Mouse (Mus musculus) forebrain, embryonic 10.5 days (tissue): ENCODE results near the gene Kif28. TPM values are rescaled to one million over a fixed set of nuclear protein-coding genes. Genes with fewer than 3 reads are reported as not detected.
"Not testable (repeated sequence)": the region's sequence is repeated elsewhere in the genome, so short reads cannot be mapped to it uniquely, and the experiment has no call there.

ENCODE experiments used
- DNase-seq: peaks from one replicate; pipeline ENCODE4 v3.0.0-alpha.2; 2017; ENCODE audit warnings: low spot score; ENCODE audit errors: extremely low spot score
- H3K27ac ChIP-seq: fragments of 300-500 bp; sonication (generic); 2 replicates; pipeline ENCODE4 v1.5.1; 2016; ENCODE audit warnings: mild to moderate bottlenecking
- H3K27me3 ChIP-seq: fragments of 300-500 bp; sonication (generic); 2 replicates; pipeline ENCODE4 v1.6.1; 2016; ENCODE audit warnings: mild to moderate bottlenecking; ENCODE audit not compliant: poor library complexity, severe bottlenecking
- H3K36me3 ChIP-seq: fragments of 300-500 bp; sonication (generic); replicated peaks from 2 replicates; pipeline ENCODE4 v1.6.1; 2016; ENCODE audit warnings: mild to moderate bottlenecking, moderate library complexity
- H3K4me1 ChIP-seq: fragments of 300-500 bp; sonication (generic); 2 replicates; pipeline ENCODE4 v1.6.1; 2016
- H3K4me3 ChIP-seq: fragments of 300-500 bp; sonication (generic); 2 replicates; pipeline ENCODE4 v1.5.1; 2016; ENCODE audit warnings: mild to moderate bottlenecking, moderate library complexity
- H3K9me3 ChIP-seq: fragments of 300-500 bp; sonication (generic); 2 replicates; pipeline ENCODE4 v1.6.1; 2016; ENCODE audit warnings: mild to moderate bottlenecking, moderate library complexity
- WGBS: fragments of 180-500 bp; shearing (Covaris S2); methylation state at CpG from one replicate; pipeline ENCODE4 v1.1.7; 2016; 5-methylcytosine and 5-hydroxymethylcytosine counted together
- polyA plus RNA-seq: library from polyadenylated mRNA; unstranded; fragments of >200 nt; fragmentation: Nextera tagmentation; extraction: Ambion mirVana; gene quantifications from 2 replicates; pipeline ENCODE4 v1.2.1, GENCODE M21; 2016

Kif28 gene
- polyA plus RNA-seq, 1 experiment from 2014 or later, result not detected

- H3K27ac ChIP-seq, result no peak overlapping the region
- WGBS, result 94% methylated on average over 3 of the region's 3 CpGs
Observed at GRCm38 (mm10) chr1:179731391-179731790, 13.7 kb downstream of the Kif28 start.

GRCm38 (mm10) chr1:179728661-179729060 is 16.4 kb downstream of the Kif28 start:
- no peak for DNase-seq
- no peak overlapping the region for H3K27ac ChIP-seq
- H3K4me3 ChIP-seq, result no peak overlapping the region
- no peaks in the 10 kb centered on the region for H3K36me3 ChIP-seq
- H3K9me3 ChIP-seq, result peaks cover 5% of the 10 kb centered on the region; the same call in 1 of the 2 replicates
- H3K27me3 ChIP-seq, result no peaks in the 10 kb centered on the region
- WGBS, result 87% methylated on average over 10 of the region's 10 CpGs
- no peaks in the 10 kb centered on the region for H3K4me1 ChIP-seq

More at GRCm38 (mm10) chr1:179731391-179731790, 13.7 kb downstream of the Kif28 start:
- H3K4me1 ChIP-seq, result no peaks in the 10 kb centered on the region
- no peaks in the 10 kb centered on the region for H3K27me3 ChIP-seq
- no peaks in the 10 kb centered on the region for H3K36me3 ChIP-seq
- peaks cover 5% of the 10 kb centered on the region; the same call in 1 of the 2 replicates for H3K9me3 ChIP-seq
- no peak for DNase-seq
- H3K4me3 ChIP-seq, result no peak overlapping the region

- DNase-seq, result no peak
- Histone ChIP-seq H3K27me3 (no peaks in the 10 kb centered on the region), H3K4me1 (no peaks in the 10 kb centered on the region), H3K27ac (no peak overlapping the region), H3K9me3 (no peaks in the 10 kb centered on the region; the same call in 1 of the 2 replicates), H3K4me3 (no peak overlapping the region), H3K36me3 (no peaks in the 10 kb centered on the region)
- 76% methylated on average over 8 of the region's 8 CpGs for WGBS
Observed at GRCm38 (mm10) chr1:179722811-179723469, 22.1 kb downstream of the Kif28 start.

GRCm38 (mm10) chr1:179715786-179716185 is 29.3 kb downstream of the Kif28 start:
- no peak overlapping the region for H3K4me3 ChIP-seq
- DNase-seq, result no peak

GRCm38 (mm10) chr1:179715289-179715688 is 29.8 kb downstream of the Kif28 start:
- not testable (repeated sequence) for H3K4me1 ChIP-seq, H3K27ac ChIP-seq, H3K9me3 ChIP-seq, H3K4me3 ChIP-seq, H3K36me3 ChIP-seq, DNase-seq, H3K27me3 ChIP-seq
- WGBS, result 96% methylated on average over 4 of the region's 4 CpGs

More at GRCm38 (mm10) chr1:179715786-179716185, 29.3 kb downstream of the Kif28 start:
- WGBS, result 93% methylated on average over 4 of the region's 4 CpGs
- H3K27ac ChIP-seq, result no peak overlapping the region
- H3K9me3 ChIP-seq, result peaks cover 8% of the 10 kb centered on the region; the same call in 1 of the 2 replicates
- H3K4me1 ChIP-seq, result no peaks in the 10 kb centered on the region
- no peaks in the 10 kb centered on the region for H3K36me3 ChIP-seq
- H3K27me3 ChIP-seq, result no peaks in the 10 kb centered on the region

GRCm38 (mm10) chr1:179713367-179713766 is 31.7 kb downstream of the Kif28 start:
- H3K27ac ChIP-seq, result no peak overlapping the region
- no peaks in the 10 kb centered on the region for H3K36me3 ChIP-seq
- no peak for DNase-seq
- no peak overlapping the region for H3K4me3 ChIP-seq
- H3K4me1 ChIP-seq, result no peaks in the 10 kb centered on the region
- 90% methylated on average over 3 of the region's 3 CpGs for WGBS
- peaks cover 8% of the 10 kb centered on the region; the same call in 1 of the 2 replicates for H3K9me3 ChIP-seq
- H3K27me3 ChIP-seq, result no peaks in the 10 kb centered on the region

GRCm38 (mm10) chr1:179712658-179713057 is 32.4 kb downstream of the Kif28 start:
- H3K9me3 ChIP-seq, result peaks cover 8% of the 10 kb centered on the region; the same call in 1 of the 2 replicates
- H3K4me1 ChIP-seq, result no peaks in the 10 kb centered on the region
- no peaks in the 10 kb centered on the region for H3K36me3 ChIP-seq
- H3K27ac ChIP-seq, result no peak overlapping the region
- no peak overlapping the region for H3K4me3 ChIP-seq
- H3K27me3 ChIP-seq, result no peaks in the 10 kb centered on the region
- no peak for DNase-seq
- WGBS, result 80% methylated on average over 7 of the region's 7 CpGs

GRCm38 (mm10) chr1:179710739-179711138 is 34.3 kb downstream of the Kif28 start:
- 86% methylated on average over 5 of the region's 5 CpGs for WGBS
- Histone ChIP-seq H3K27me3 (no peaks in the 10 kb centered on the region), H3K36me3 (no peaks in the 10 kb centered on the region), H3K27ac (no peak overlapping the region), H3K4me1 (no peaks in the 10 kb centered on the region), H3K4me3 (no peak overlapping the region), H3K9me3 (peaks cover 7% of the 10 kb centered on the region; the same call in 1 of the 2 replicates)
- no peak for DNase-seq

- H3K4me1 ChIP-seq, result no peaks in the 10 kb centered on the region
- H3K27me3 ChIP-seq, result no peaks in the 10 kb centered on the region
- no peaks in the 10 kb centered on the region for H3K36me3 ChIP-seq
- DNase-seq, result no peak
- no peak overlapping the region for H3K27ac ChIP-seq
- 89% methylated on average over 6 of the region's 6 CpGs for WGBS
- H3K4me3 ChIP-seq, result no peak overlapping the region
- H3K9me3 ChIP-seq, result no peaks in the 10 kb centered on the region; the same call in 1 of the 2 replicates
Observed at GRCm38 (mm10) chr1:179709390-179709789, 35.7 kb downstream of the Kif28 start.

GRCm38 (mm10) chr1:179705154-179705553 is 39.9 kb downstream of the Kif28 start:
- no peaks in the 10 kb centered on the region for H3K9me3 ChIP-seq
- WGBS, result 91% methylated on average over 6 of the region's 6 CpGs
- H3K27me3 ChIP-seq, result no peaks in the 10 kb centered on the region
- DNase-seq, result no peak
- H3K27ac ChIP-seq, result no peak overlapping the region
- no peaks in the 10 kb centered on the region for H3K36me3 ChIP-seq
- no peaks in the 10 kb centered on the region for H3K4me1 ChIP-seq
- H3K4me3 ChIP-seq, result no peak overlapping the region

- H3K9me3 ChIP-seq, result no peaks in the 10 kb centered on the region
- 93% methylated on average over 3 of the region's 3 CpGs for WGBS
- H3K27ac ChIP-seq, result no peak overlapping the region
- DNase-seq, result no peak
- no peaks in the 10 kb centered on the region for H3K36me3 ChIP-seq
- H3K4me1 ChIP-seq, result no peaks in the 10 kb centered on the region
- H3K27me3 ChIP-seq, result no peaks in the 10 kb centered on the region
- H3K4me3 ChIP-seq, result no peak overlapping the region
Observed at GRCm38 (mm10) chr1:179704150-179704549, 40.9 kb downstream of the Kif28 start.

- H3K27ac ChIP-seq, result no peak overlapping the region
- H3K36me3 ChIP-seq, result peaks cover 43% of the 10 kb centered on the region
- H3K9me3 ChIP-seq, result no peaks in the 10 kb centered on the region
- WGBS, result 82% methylated on average over 6 of the region's 6 CpGs
- H3K27me3 ChIP-seq, result no peaks in the 10 kb centered on the region
- H3K4me1 ChIP-seq, result no peaks in the 10 kb centered on the region
- no peak for DNase-seq
- H3K4me3 ChIP-seq, result no peak overlapping the region
Observed at GRCm38 (mm10) chr1:179689479-179689878, 55.6 kb downstream of the Kif28 start.

- Histone ChIP-seq H3K4me1 (no peaks in the 10 kb centered on the region), H3K27ac (no peak overlapping the region), H3K27me3 (no peaks in the 10 kb centered on the region), H3K9me3 (no peaks in the 10 kb centered on the region), H3K36me3 (peaks cover 48% of the 10 kb centered on the region), H3K4me3 (no peak overlapping the region)
- no peak for DNase-seq
- WGBS, result 90% methylated on average over 5 of the region's 5 CpGs
Observed at GRCm38 (mm10) chr1:179688914-179689313, 56.2 kb downstream of the Kif28 start.
